Mouse (Mus musculus): ENCODE data around the gene Ckm. TPM values are rescaled to one million over a fixed set of nuclear protein-coding genes. Genes with fewer than 3 reads are reported as not detected.

The Ckm gene
- polyA plus RNA-seq, 1 experiment from 2014 or later: 0.35 TPM

MicroRNAs within 50 kb of the gene (microRNA counts, 519-probe panel; counts per million panel counts)
- 342 counts per million, percentile 67 among the panel's probes with 10 or more counts for microRNA mmu-miR-343

Small RNA genes lying within 50 kb of the gene (microRNA-seq; reads per million reads assigned to microRNA genes)
- not detected for gene Mir343

Other genes starting within 250 kb of the Ckm start
- 1.1 and 1.8 TPM in 2 replicates for gene Gipr, start 238.6 kb upstream of the Ckm start, polyA plus RNA-seq (2016; fragmentation: Nextera tagmentation; extraction: Ambion mirVana)
- gene Eml2, start 228.4 kb upstream of the Ckm start, polyA plus RNA-seq (2016; fragmentation: Nextera tagmentation; extraction: Ambion mirVana): 5.1 and 6.6 TPM in 2 replicates
- 1.9 and 2.3 TPM in 2 replicates for gene Gpr4, start 192.2 kb upstream of the Ckm start, polyA plus RNA-seq (2016; fragmentation: Nextera tagmentation; extraction: Ambion mirVana)
- gene Opa3, start 176.4 kb upstream of the Ckm start, polyA plus RNA-seq (2016; fragmentation: Nextera tagmentation; extraction: Ambion mirVana): 42.1 and 43.9 TPM in 2 replicates
- 53.4 and 56.3 TPM in 2 replicates for gene Vasp, start 133.0 kb upstream of the Ckm start, polyA plus RNA-seq (2016; fragmentation: Nextera tagmentation; extraction: Ambion mirVana)
- gene Ppm1n, start 124.7 kb upstream of the Ckm start, polyA plus RNA-seq (2016; fragmentation: Nextera tagmentation; extraction: Ambion mirVana): 0.20 TPM in 1 of 2 replicates, not detected in the other
- gene Rtn2, start 122.2 kb upstream of the Ckm start, polyA plus RNA-seq (2016; fragmentation: Nextera tagmentation; extraction: Ambion mirVana): 91.1 and 99.1 TPM in 2 replicates
- 0.08 TPM in 1 of 2 replicates, not detected in the other for gene Fosb, start 94.7 kb upstream of the Ckm start, polyA plus RNA-seq (2016; fragmentation: Nextera tagmentation; extraction: Ambion mirVana)
- 103 and 104 TPM in 2 replicates for gene Ercc1, start 60.0 kb upstream of the Ckm start, polyA plus RNA-seq (2016; fragmentation: Nextera tagmentation; extraction: Ambion mirVana)
- 18.2 and 19.8 TPM in 2 replicates for gene Cd3eap, start 45.3 kb upstream of the Ckm start, polyA plus RNA-seq (2016; fragmentation: Nextera tagmentation; extraction: Ambion mirVana)
- gene Ppp1r13l, start 45.0 kb upstream of the Ckm start, polyA plus RNA-seq (2016; fragmentation: Nextera tagmentation; extraction: Ambion mirVana): 3.1 and 3.2 TPM in 2 replicates
- 24.0 and 27.5 TPM in 2 replicates for gene Ercc2, start 22.8 kb upstream of the Ckm start, polyA plus RNA-seq (2016; fragmentation: Nextera tagmentation; extraction: Ambion mirVana)
- 3.9 and 6.4 TPM in 2 replicates for gene Klc3, start 672 bp upstream of the Ckm start, polyA plus RNA-seq (2016; fragmentation: Nextera tagmentation; extraction: Ambion mirVana)
- 19.9 and 21.7 TPM in 2 replicates for gene Mark4, start 54.0 kb downstream of the Ckm start, polyA plus RNA-seq (2016; fragmentation: Nextera tagmentation; extraction: Ambion mirVana)
- gene Exoc3l2, start 58.6 kb downstream of the Ckm start, polyA plus RNA-seq (2016; fragmentation: Nextera tagmentation; extraction: Ambion mirVana): 1.2 and 1.6 TPM in 2 replicates
- 4.6 and 5.7 TPM in 2 replicates for gene Bloc1s3, start 103.6 kb downstream of the Ckm start, polyA plus RNA-seq (2016; fragmentation: Nextera tagmentation; extraction: Ambion mirVana)
- 50.6 and 51.0 TPM in 2 replicates for gene Trappc6a, start 103.6 kb downstream of the Ckm start, polyA plus RNA-seq (2016; fragmentation: Nextera tagmentation; extraction: Ambion mirVana)
- gene Nkpd1, start 113.1 kb downstream of the Ckm start, polyA plus RNA-seq (2016; fragmentation: Nextera tagmentation; extraction: Ambion mirVana): 0.11 and 0.19 TPM in 2 replicates
- gene Ppp1r37, start 158.3 kb downstream of the Ckm start, polyA plus RNA-seq (2016; fragmentation: Nextera tagmentation; extraction: Ambion mirVana): 44.3 and 48.8 TPM in 2 replicates
- 0.30 TPM in 1 of 2 replicates, not detected in the other for gene Zfp296, start 172.5 kb downstream of the Ckm start, polyA plus RNA-seq (2016; fragmentation: Nextera tagmentation; extraction: Ambion mirVana)
- gene Gemin7, start 172.8 kb downstream of the Ckm start, polyA plus RNA-seq (2016; fragmentation: Nextera tagmentation; extraction: Ambion mirVana): 140 and 145 TPM in 2 replicates
- 70.1 and 79.0 TPM in 2 replicates for gene Clasrp, start 199.7 kb downstream of the Ckm start, polyA plus RNA-seq (2016; fragmentation: Nextera tagmentation; extraction: Ambion mirVana)
- 4.9 and 5.8 TPM in 2 replicates for gene Relb, start 224.7 kb downstream of the Ckm start, polyA plus RNA-seq (2016; fragmentation: Nextera tagmentation; extraction: Ambion mirVana)